Mouse (Mus musculus) heart, postnatal 0 days (tissue): Measurements from ENCODE around the gene Rec114.

Experiments
- CTCF ChIP-seq: IDR thresholded peaks from 2 replicates; pipeline ENCODE4 v1.5.1; 2016; ENCODE audit warnings: antibody characterized with exemption, control low read depth, low read depth
- EP300 ChIP-seq: IDR thresholded peaks from 2 replicates; pipeline ENCODE4 v1.6.1; 2016; ENCODE audit warnings: antibody characterized with exemption, low read depth

DNA sequence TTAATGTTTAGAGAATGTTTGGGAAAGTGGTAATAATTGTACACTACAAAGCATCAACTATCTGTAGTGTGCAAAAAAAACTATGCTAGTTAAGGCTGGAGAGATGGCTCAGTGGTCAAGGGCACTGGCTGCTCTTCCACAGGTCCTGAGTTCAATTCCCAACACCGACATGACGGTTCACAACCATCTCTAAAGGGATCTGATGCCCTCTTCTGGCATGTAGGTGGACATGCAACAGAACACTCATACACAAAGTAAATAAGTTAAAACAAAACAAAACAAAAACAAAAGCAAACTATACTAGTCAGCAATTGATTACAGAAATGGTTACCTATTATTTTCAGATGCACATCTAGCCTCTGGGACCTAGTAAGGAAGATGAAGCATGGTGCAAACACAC is 1.1 kb downstream of the Rec114 start:
- TF ChIP-seq CTCF: no peak
- no peak for TF ChIP-seq EP300
